8 mouse cellular contexts compared by ENCODE assay signal in the genomic region with DNA sequence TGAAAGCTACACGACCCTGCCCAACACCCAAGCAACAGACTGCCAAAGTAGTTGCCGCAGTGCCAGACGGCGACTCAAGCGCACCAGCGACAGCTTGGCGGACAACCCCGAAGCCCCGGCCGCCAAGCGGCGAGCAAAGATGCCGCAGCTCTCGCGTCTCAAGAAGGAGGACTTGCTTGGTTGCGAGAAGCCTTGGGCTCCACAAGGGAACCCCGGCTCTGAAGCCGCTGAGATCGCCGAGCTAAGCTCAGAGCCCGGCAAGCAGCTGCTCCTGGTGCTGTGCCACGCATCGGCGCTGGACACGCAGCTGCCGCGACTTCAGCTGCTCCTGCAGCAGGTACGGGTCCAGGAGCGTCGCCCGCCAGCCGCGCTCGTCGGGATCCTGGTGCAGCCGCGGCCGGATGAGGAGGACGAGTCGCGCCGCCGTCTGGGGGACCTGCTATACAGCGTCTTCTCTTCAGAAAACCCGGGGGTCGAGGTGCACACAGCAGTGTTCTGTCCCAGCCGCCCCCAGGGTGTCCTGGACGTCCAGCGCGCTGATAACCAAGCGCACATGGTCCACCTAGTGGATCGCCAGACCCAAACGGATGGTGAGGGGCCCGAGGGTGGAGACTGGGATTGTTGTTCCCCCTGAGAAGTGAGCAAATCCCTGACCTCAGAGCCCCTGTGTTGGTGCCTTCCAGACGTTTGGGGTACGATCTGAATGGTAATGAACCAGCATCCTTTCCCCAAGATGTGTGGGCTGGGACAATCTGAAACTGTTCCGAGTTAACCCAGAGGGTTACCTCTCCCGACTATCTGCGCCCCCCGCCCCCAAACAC. TPM values are rescaled to one million over a fixed set of nuclear protein-coding genes. Genes with fewer than 3 reads are reported as not detected.
A peak's percentile ranks its signal among the peaks of the same experiment; 100 is the strongest.
DNase-seq lines count a peak whose midpoint lies in the region; ATAC-seq and TF ChIP-seq lines count a peak whose summit lies in the region.

No protein-coding gene starts in this region.

- H3K27ac ChIP-seq in intestine, embryonic 15.5 days, result no peak overlapping the region
- no peak overlapping the region for H3K27ac ChIP-seq in limb, embryonic 15.5 days
- H3K27ac ChIP-seq in midbrain, embryonic 15.5 days, result peak overlapping the region; percentile 67
- no peak overlapping the region for H3K27ac ChIP-seq in thymus, adult 2 months (ENCODE audit: control insufficient read depth, insufficient read depth, low read length)

- H3K9me3 ChIP-seq in intestine, embryonic 15.5 days, result no peaks in the 10 kb centered on the region
- H3K9me3 ChIP-seq in limb, embryonic 15.5 days, result no peaks in the 10 kb centered on the region
- H3K9me3 ChIP-seq in midbrain, embryonic 15.5 days, result no peaks in the 10 kb centered on the region

- ATAC-seq in intestine, embryonic 15.5 days, result peak; percentile 86
- ATAC-seq in limb, embryonic 15.5 days (ENCODE audit: insufficient number of reproducible peaks, low FRiP score, low TSS enrichment, low read depth), result 0 out of 2 replicates have a peak, but pooled peaks have one; percentile 35
- peak; percentile 90 for ATAC-seq in midbrain, embryonic 15.5 days (replicated peaks)

- peak overlapping the region; percentile 47 for H3K9ac ChIP-seq in intestine, embryonic 15.5 days
- peak overlapping the region; percentile 41 for H3K9ac ChIP-seq in limb, embryonic 15.5 days
- H3K9ac ChIP-seq in midbrain, embryonic 15.5 days, result peak overlapping the region; percentile 73

- no peak for TF ChIP-seq POLR2A in thymus, adult 2 months (IDR thresholded peaks at IDR 0.05; ENCODE audit: control insufficient read depth, extremely low read depth, insufficient read depth, low read length, poor library complexity)

- H3K4me3 ChIP-seq in intestine, embryonic 15.5 days (replicated peaks), result peak overlapping the region; percentile 52
- peak overlapping the region; percentile 51 for H3K4me3 ChIP-seq in limb, embryonic 15.5 days
- peak overlapping the region; percentile 58 for H3K4me3 ChIP-seq in midbrain, embryonic 15.5 days
- H3K4me3 ChIP-seq in thymus, adult 2 months (ENCODE audit: control insufficient read depth, insufficient read depth, low read length), result peak overlapping the region; percentile 37

- DNase-seq in kidney, adult 18-20 months, result peak; percentile 33
- no peak for DNase-seq in kidney, adult 11 months
- peak; percentile 92 to 93 for DNase-seq in cerebellum, postnatal 10 days
- DNase-seq in frontal cortex, postnatal 25 days (ENCODE audit: low spot score in 2 of 2), result peak; percentile 52 to 64
- peak; percentile 53 for DNase-seq in thymus, adult 2 months

- no peaks in the 10 kb centered on the region for H3K36me3 ChIP-seq in intestine, embryonic 15.5 days
- no peaks in the 10 kb centered on the region for H3K36me3 ChIP-seq in limb, embryonic 15.5 days
- no peaks in the 10 kb centered on the region for H3K36me3 ChIP-seq in midbrain, embryonic 15.5 days (replicated peaks)
- no peaks in the 10 kb centered on the region for H3K36me3 ChIP-seq in thymus, adult 2 months (ENCODE audit: control insufficient read depth, insufficient read depth, low read length)

- TF ChIP-seq CTCF in thymus, adult 2 months (IDR thresholded peaks at IDR 0.05; ENCODE audit: borderline replicate concordance, control insufficient read depth, extremely low read depth, insufficient read depth, low read length, poor library complexity), result peak; percentile 66; the same call in 1 of the 2 replicates

- peak overlapping the region; percentile 100 for H3K4me2 ChIP-seq in intestine, embryonic 15.5 days (replicated peaks)
- H3K4me2 ChIP-seq in limb, embryonic 15.5 days, result peak overlapping the region; percentile 98
- peak overlapping the region; percentile 96 for H3K4me2 ChIP-seq in midbrain, embryonic 15.5 days

- H3K27me3 ChIP-seq in intestine, embryonic 15.5 days (replicated peaks), result peaks cover 24% of the 10 kb centered on the region
- peaks cover 26% of the 10 kb centered on the region for H3K27me3 ChIP-seq in limb, embryonic 15.5 days
- H3K27me3 ChIP-seq in midbrain, embryonic 15.5 days (replicated peaks), result peaks cover 14% of the 10 kb centered on the region
- peaks cover 6% of the 10 kb centered on the region for H3K27me3 ChIP-seq in thymus, adult 2 months (ENCODE audit: control insufficient read depth, insufficient read depth, low read length)

- WGBS in intestine, embryonic 15.5 days, result 4% methylated on average over 60 of the region's 60 CpGs
- WGBS in limb, embryonic 15.5 days, result 3% methylated on average over 60 of the region's 60 CpGs
- 3% methylated on average over 60 of the region's 60 CpGs for WGBS in midbrain, embryonic 15.5 days
- WGBS in thymus, adult 2 months, result 6% methylated on average over 60 of the region's 60 CpGs

- peaks cover 8% of the 10 kb centered on the region; the same call in 1 of the 2 replicates for H3K4me1 ChIP-seq in intestine, embryonic 15.5 days (replicated peaks)
- peaks cover 10% of the 10 kb centered on the region; the same call in 1 of the 2 replicates for H3K4me1 ChIP-seq in limb, embryonic 15.5 days
- H3K4me1 ChIP-seq in midbrain, embryonic 15.5 days, result peaks cover 13% of the 10 kb centered on the region
- H3K4me1 ChIP-seq in thymus, adult 2 months (replicated peaks; ENCODE audit: control insufficient read depth, insufficient read depth, low read length), result peaks cover 7% of the 10 kb centered on the region; the same call in 1 of the 2 replicates

RNA-seq across cellular contexts. Expression of gene Spata3, which starts 1.8 kb away (rescaled TPM):
- polyA plus RNA-seq in intestine, embryonic 15.5 days (2015; fragmentation: Nextera tagmentation; extraction: Ambion mirVana), result not detected in 2 replicates
- not detected in 2 replicates for polyA plus RNA-seq in limb, embryonic 15.5 days (2015; fragmentation: Nextera tagmentation; extraction: Ambion mirVana)
- 0.35 and 0.52 TPM in 2 replicates for polyA plus RNA-seq in midbrain, embryonic 15.5 days (2015; fragmentation: Nextera tagmentation; extraction: Ambion mirVana)
- polyA plus RNA-seq in thymus, adult 2 months (2012; rRNA removed), result 0.49 TPM in 1 of 2 replicates, not detected in the other

RNA-seq across cellular contexts. Expression of gene 2810459M11Rik, which starts 27.2 kb away (rescaled TPM):
- polyA plus RNA-seq in intestine, embryonic 15.5 days (2015; fragmentation: Nextera tagmentation; extraction: Ambion mirVana), result 5.2 and 6.1 TPM in 2 replicates
- 0.29 and 0.47 TPM in 2 replicates for polyA plus RNA-seq in limb, embryonic 15.5 days (2015; fragmentation: Nextera tagmentation; extraction: Ambion mirVana)
- polyA plus RNA-seq in midbrain, embryonic 15.5 days (2015; fragmentation: Nextera tagmentation; extraction: Ambion mirVana), result 8.6 and 9.7 TPM in 2 replicates
- polyA plus RNA-seq in thymus, adult 2 months (2012; rRNA removed), result 0.13 and 0.34 TPM in 2 replicates

RNA-seq across cellular contexts. Expression of gene Psmd1, which starts 45.7 kb away (rescaled TPM):
- 143 and 152 TPM in 2 replicates for polyA plus RNA-seq in intestine, embryonic 15.5 days (2015; fragmentation: Nextera tagmentation; extraction: Ambion mirVana)
- polyA plus RNA-seq in limb, embryonic 15.5 days (2015; fragmentation: Nextera tagmentation; extraction: Ambion mirVana), result 148 and 155 TPM in 2 replicates
- polyA plus RNA-seq in midbrain, embryonic 15.5 days (2015; fragmentation: Nextera tagmentation; extraction: Ambion mirVana), result 191 TPM in 2 replicates
- polyA plus RNA-seq in thymus, adult 2 months (2012; rRNA removed), result 59.7 and 61.2 TPM in 2 replicates

RNA-seq across cellular contexts. Expression of gene Gpr55, which starts 57.6 kb away (rescaled TPM):
- polyA plus RNA-seq in intestine, embryonic 15.5 days (2015; fragmentation: Nextera tagmentation; extraction: Ambion mirVana), result 0.04 and 0.10 TPM in 2 replicates
- polyA plus RNA-seq in limb, embryonic 15.5 days (2015; fragmentation: Nextera tagmentation; extraction: Ambion mirVana), result 0.06 and 0.15 TPM in 2 replicates
- polyA plus RNA-seq in midbrain, embryonic 15.5 days (2015; fragmentation: Nextera tagmentation; extraction: Ambion mirVana), result 0.15 and 0.17 TPM in 2 replicates
- polyA plus RNA-seq in thymus, adult 2 months (2012; rRNA removed), result 1.5 and 1.8 TPM in 2 replicates

Comparison
In these comparisons a context has a peak if more than half of its experiments do, and no peak if none do; other contexts are left out.
1. ATAC-seq: peak in every context shown above with its lines; median percentile 90 in midbrain, embryonic 15.5 days; 86 in intestine, embryonic 15.5 days; 35 in limb, embryonic 15.5 days.